Mouse (Mus musculus) neutrophil, adult 5-6 weeks (primary cell): Measurements from ENCODE around the gene Adgrv1. TPM values are rescaled to one million over a fixed set of nuclear protein-coding genes. Genes with fewer than 3 reads are reported as not detected.

Experiments
- ATAC-seq: fragments of 151-379, 151-347 bp; 2 replicates; pipeline ENCODE4 v1.8.0; 2017; ENCODE audit warnings: mild to moderate bottlenecking, moderate TSS enrichment; ENCODE audit not compliant: insufficient number of reproducible peaks, poor library complexity, low FRiP score, severe bottlenecking; ENCODE audit errors: extremely low read depth
- total RNA-seq: library from RNA; stranded (forward); fragments of 200-1000 nt; gene quantifications from 2 replicates; pipeline ENCODE4 v1.2.3, GENCODE M21; 2017

The Adgrv1 gene
- total RNA-seq, 1 experiment from 2014 or later = 0.47 TPM

GRCm38 (mm10) chr13:81130742-81131524 lies 502.0 kb downstream of the Adgrv1 start:
- ATAC-seq = no peak

GRCm38 (mm10) chr13:81125846-81126245 lies 507.1 kb downstream of the Adgrv1 start:
- no peak for ATAC-seq

GRCm38 (mm10) chr13:81122238-81122637 lies 510.7 kb downstream of the Adgrv1 start:
- ATAC-seq = no peak

- ATAC-seq = no peak
These were observed 522.5 kb downstream of the Adgrv1 start for GRCm38 (mm10) chr13:81110479-81110878.

GRCm38 (mm10) chr13:81109676-81110075 lies 523.3 kb downstream of the Adgrv1 start:
- no peak for ATAC-seq

GRCm38 (mm10) chr13:81108526-81109302 lies 524.2 kb downstream of the Adgrv1 start:
- ATAC-seq = no peak

GRCm38 (mm10) chr13:81107436-81107835 lies 525.5 kb downstream of the Adgrv1 start:
- peak; percentile 39; the same call in 1 of the 2 replicates for ATAC-seq

- no peak for ATAC-seq
These were observed 529.2 kb downstream of the Adgrv1 start for GRCm38 (mm10) chr13:81103794-81104193.

- ATAC-seq = no peak
These were observed 536.5 kb downstream of the Adgrv1 start for GRCm38 (mm10) chr13:81096424-81096823.

- no peak for ATAC-seq
These were observed 538.4 kb downstream of the Adgrv1 start for GRCm38 (mm10) chr13:81094513-81094912.

- no peak for ATAC-seq
These were observed 542.7 kb downstream of the Adgrv1 start for GRCm38 (mm10) chr13:81090051-81090836.

GRCm38 (mm10) chr13:81086969-81087682 lies 545.8 kb downstream of the Adgrv1 start:
- 0 out of 2 replicates have a peak, but pooled peaks have one; percentile 6 for ATAC-seq

- no peak for ATAC-seq
These were observed 560.7 kb downstream of the Adgrv1 start for GRCm38 (mm10) chr13:81072214-81072613.

- ATAC-seq = no peak
These were observed 581.5 kb downstream of the Adgrv1 start for GRCm38 (mm10) chr13:81051448-81051847.

- ATAC-seq = 0 out of 2 replicates have a peak, but pooled peaks have one; percentile 23
These were observed 582.0 kb downstream of the Adgrv1 start for GRCm38 (mm10) chr13:81050911-81051310.

- no peak for ATAC-seq
These were observed 587.6 kb downstream of the Adgrv1 start for GRCm38 (mm10) chr13:81045345-81045744.
